Mouse (Mus musculus) liver, embryonic 12.5 days (tissue): ENCODE measurements around the gene BC005624. TPM values are rescaled to one million over a fixed set of nuclear protein-coding genes. Genes with fewer than 3 reads are reported as not detected.

Experiments used
- ATAC-seq: fragments of 200-750 bp; cut with Nextera tagmentation; 2 replicates; pipeline ENCODE4 v1.8.0; 2017; ENCODE audit warnings: moderate number of reproducible peaks, mild to moderate bottlenecking, moderate library complexity
- H3K27ac ChIP-seq: fragments of 300-500 bp; sonication (generic); 2 replicates; pipeline ENCODE4 v1.5.1; 2016; ENCODE audit warnings: mild to moderate bottlenecking
- H3K27me3 ChIP-seq: fragments of 300-500 bp; sonication (generic); replicated peaks from 2 replicates; pipeline ENCODE4 v1.6.1; 2016; ENCODE audit warnings: mild to moderate bottlenecking, moderate library complexity
- H3K36me3 ChIP-seq: fragments of 300-500 bp; sonication (generic); 2 replicates; pipeline ENCODE4 v1.6.1; 2016; ENCODE audit warnings: mild to moderate bottlenecking, moderate library complexity
- H3K4me1 ChIP-seq: fragments of 300-500 bp; sonication (generic); 2 replicates; pipeline ENCODE4 v1.6.1; 2016
- H3K4me2 ChIP-seq: fragments of 300-500 bp; sonication (generic); 2 replicates; pipeline ENCODE4 v1.6.1; 2016; ENCODE audit warnings: mild to moderate bottlenecking, moderate library complexity
- H3K4me3 ChIP-seq: fragments of 300-500 bp; sonication (generic); 2 replicates; pipeline ENCODE4 v1.5.1; 2016; ENCODE audit warnings: mild to moderate bottlenecking, moderate library complexity
- H3K9ac ChIP-seq: fragments of 300-500 bp; sonication (generic); 2 replicates; pipeline ENCODE4 v1.6.1; 2016; ENCODE audit warnings: mild to moderate bottlenecking, moderate library complexity
- H3K9me3 ChIP-seq: fragments of 300-500 bp; sonication (generic); replicated peaks from 2 replicates; pipeline ENCODE4 v1.6.1; 2016; ENCODE audit warnings: mild to moderate bottlenecking, moderate library complexity
- WGBS: fragments of 180-500 bp; shearing (Covaris S2); methylation state at CpG from one replicate; pipeline ENCODE4 v1.1.7; 2016; ENCODE audit not compliant: insufficient replicate concordance; 5-methylcytosine and 5-hydroxymethylcytosine counted together
- polyA plus RNA-seq: library from polyadenylated mRNA; unstranded; fragments of >200 nt; fragmentation: Nextera tagmentation; extraction: Ambion mirVana; gene quantifications from 2 replicates; pipeline ENCODE4 v1.2.1, GENCODE M21; 2016

BC005624 gene
- polyA plus RNA-seq, 1 experiment from 2014 or later, result 36.9 TPM

DNA sequence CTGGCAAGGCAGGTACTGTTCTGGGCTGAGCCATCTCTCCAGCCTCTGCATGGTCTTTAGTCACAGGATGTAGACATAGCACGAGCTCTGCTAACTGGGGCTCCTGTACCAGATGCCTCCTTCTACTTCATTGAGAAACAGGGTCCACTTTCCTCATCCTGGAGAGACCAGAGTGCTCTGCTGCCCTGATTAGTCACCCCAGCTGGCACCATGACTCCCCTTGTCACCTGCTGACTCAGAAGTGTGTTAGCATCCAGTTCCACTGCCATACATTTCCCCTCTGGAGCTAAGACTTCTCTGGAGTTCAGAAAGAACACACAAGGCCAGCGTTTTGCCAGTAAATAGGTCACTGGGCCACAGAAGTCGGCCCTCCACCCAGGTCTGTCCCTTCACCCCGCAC lies 56.8 kb downstream of the BC005624 start:
- ATAC-seq, result no peak
- H3K9ac ChIP-seq, result no peak overlapping the region
- no peaks in the 10 kb centered on the region for H3K9me3 ChIP-seq
- H3K4me2 ChIP-seq, result no peak overlapping the region
- H3K4me3 ChIP-seq, result no peak overlapping the region
- no peak overlapping the region for H3K27ac ChIP-seq
- 67% methylated on average over 4 of the region's 4 CpGs for WGBS
- peaks cover 7% of the 10 kb centered on the region; the same call in 1 of the 2 replicates for H3K27me3 ChIP-seq
- no peaks in the 10 kb centered on the region for H3K36me3 ChIP-seq
- H3K4me1 ChIP-seq, result peaks cover 26% of the 10 kb centered on the region

GRCm38 (mm10) chr2:30923099-30923498 lies 58.9 kb downstream of the BC005624 start:
- no peak for ATAC-seq

More at GRCm38 (mm10) chr2:30923099-30923498, 58.9 kb downstream of the BC005624 start:
- 51% methylated on average over 3 of the region's 3 CpGs for WGBS
- Histone ChIP-seq H3K27ac (no peak overlapping the region), H3K4me3 (no peak overlapping the region), H3K27me3 (peaks cover 12% of the 10 kb centered on the region), H3K9ac (no peak overlapping the region), H3K9me3 (no peaks in the 10 kb centered on the region), H3K4me2 (no peak overlapping the region), H3K36me3 (no peaks in the 10 kb centered on the region), H3K4me1 (peaks cover 7% of the 10 kb centered on the region)

Other genes with a start within 250 kb of the BC005624 start
- gene 1700001O22Rik, start 178.5 kb downstream of the BC005624 start, polyA plus RNA-seq, result 0.18 and 0.19 TPM in 2 replicates
- gene Ntmt1, start 174.4 kb downstream of the BC005624 start, polyA plus RNA-seq, result 45.4 and 48.6 TPM in 2 replicates
- 41.0 and 41.7 TPM in 2 replicates for gene Asb6, start 151.9 kb downstream of the BC005624 start, polyA plus RNA-seq
- 2.5 and 4.1 TPM in 2 replicates for gene Prrx2, start 147.2 kb downstream of the BC005624 start, polyA plus RNA-seq
- 0.25 and 0.63 TPM in 2 replicates for gene Ptges, start 52.3 kb downstream of the BC005624 start, polyA plus RNA-seq
- gene Tor1b, start 29.2 kb downstream of the BC005624 start, polyA plus RNA-seq, result 21.3 and 21.8 TPM in 2 replicates
- gene Tor1a, start 14.3 kb downstream of the BC005624 start, polyA plus RNA-seq, result 46.2 and 51.8 TPM in 2 replicates
- 7.6 and 8.4 TPM in 2 replicates for gene Usp20, start 78 bp upstream of the BC005624 start, polyA plus RNA-seq
- 11.1 and 11.4 TPM in 2 replicates for gene Fnbp1, start 159.8 kb upstream of the BC005624 start, polyA plus RNA-seq
- gene Gpr107, start 170.1 kb upstream of the BC005624 start, polyA plus RNA-seq, result 18.8 and 19.3 TPM in 2 replicates